Mouse (Mus musculus) lung, embryonic 14.5 days (tissue): Measurements from ENCODE around the gene Pdcl2. TPM values are rescaled to one million over a fixed set of nuclear protein-coding genes. Genes with fewer than 3 reads are reported as not detected.

Experiments
- ATAC-seq: fragments of 200-750 bp; cut with Nextera tagmentation; 2 replicates; pipeline ENCODE4 v1.8.0; 2017; ENCODE audit warnings: mild to moderate bottlenecking, moderate TSS enrichment, moderate library complexity; ENCODE audit not compliant: insufficient read depth
- DNase-seq: peaks from one replicate; pipeline ENCODE4 v3.0.0-alpha.2; 2015
- H3K27ac ChIP-seq: fragments of 300-500 bp; sonication (generic); 2 replicates; pipeline ENCODE4 v1.5.1; 2014; ENCODE audit warnings: low read depth, mild to moderate bottlenecking, moderate library complexity
- H3K27me3 ChIP-seq: fragments of 300-500 bp; sonication (generic); 2 replicates; pipeline ENCODE4 v1.6.1; 2014; ENCODE audit warnings: low read length, control low read depth; ENCODE audit not compliant: insufficient read depth
- H3K36me3 ChIP-seq: fragments of 300-500 bp; sonication (generic); 2 replicates; pipeline ENCODE4 v1.6.1; 2014; ENCODE audit warnings: control low read depth; ENCODE audit not compliant: insufficient read depth
- H3K4me1 ChIP-seq: fragments of 300-500 bp; sonication (generic); 2 replicates; pipeline ENCODE4 v1.6.1; 2014; ENCODE audit warnings: antibody characterized with exemption, control low read depth; ENCODE audit not compliant: insufficient read depth
- H3K4me2 ChIP-seq: fragments of 300-500 bp; sonication (generic); 2 replicates; pipeline ENCODE4 v1.6.1; 2014; ENCODE audit warnings: mild to moderate bottlenecking
- H3K4me3 ChIP-seq: fragments of 300-500 bp; sonication (generic); 2 replicates; pipeline ENCODE4 v1.5.1; 2014; ENCODE audit warnings: low read depth, low read length
- H3K9ac ChIP-seq: fragments of 300-500 bp; sonication (generic); 2 replicates; pipeline ENCODE4 v1.6.1; 2014
- H3K9me3 ChIP-seq: fragments of 300-500 bp; sonication (generic); 2 replicates; pipeline ENCODE4 v1.6.1; 2016; ENCODE audit warnings: low read depth, low read length, control low read depth
- CTCF ChIP-seq: IDR thresholded peaks from 2 replicates; pipeline ENCODE4 v1.5.1; 2016; ENCODE audit warnings: antibody characterized with exemption, low read depth
- WGBS: fragments of 180-500 bp; shearing (Covaris S2); extraction: QIAGEN DNeasy Blood & Tissue Kit; methylation state at CpG from one replicate; pipeline ENCODE4 v1.1.7; 2014; 5-methylcytosine and 5-hydroxymethylcytosine counted together
- polyA plus RNA-seq: library from polyadenylated mRNA; unstranded; fragments of >200 nt; fragmentation: Nextera tagmentation; extraction: Ambion mirVana; gene quantifications from 2 replicates; pipeline ENCODE4 v1.2.1, GENCODE M21; 2014

The Pdcl2 gene
- polyA plus RNA-seq, 1 experiment from 2014 or later: not detected

- Histone ChIP-seq H3K4me2 (peak overlapping the region; percentile 79), H3K4me1 (0 out of 2 replicates have a peak, but pooled peaks cover 4% of the 10 kb centered on the region), H3K4me3 (peak overlapping the region; percentile 98), H3K9me3 (no peaks in the 10 kb centered on the region), H3K36me3 (no peaks in the 10 kb centered on the region), H3K27me3 (no peaks in the 10 kb centered on the region), H3K27ac (peak overlapping the region; percentile 98), H3K9ac (peak overlapping the region; percentile 94)
- 4% methylated on average over 11 of the region's 11 CpGs for WGBS
- no peak for ATAC-seq
- no peak for DNase-seq
- TF ChIP-seq CTCF: no peak
Observed at GRCm38 (mm10) chr5:76303379-76303744, 27.6 kb downstream of the Pdcl2 start.

GRCm38 (mm10) chr5:76302009-76302408, 28.9 kb downstream of the Pdcl2 start:
- H3K27me3 ChIP-seq: no peaks in the 10 kb centered on the region
- 0 out of 2 replicates have a peak, but pooled peaks cover 4% of the 10 kb centered on the region for H3K4me1 ChIP-seq
- WGBS: 79% methylated on average over 2 of the region's 2 CpGs
- no peak overlapping the region for H3K4me3 ChIP-seq
- TF ChIP-seq CTCF: no peak
- ATAC-seq: no peak
- H3K9ac ChIP-seq: no peak overlapping the region
- no peaks in the 10 kb centered on the region for H3K36me3 ChIP-seq
- H3K27ac ChIP-seq: no peak overlapping the region
- no peaks in the 10 kb centered on the region for H3K9me3 ChIP-seq
- DNase-seq: peak; percentile 19
- no peak overlapping the region for H3K4me2 ChIP-seq

- Histone ChIP-seq H3K4me2 (no peak overlapping the region), H3K4me1 (no peaks in the 10 kb centered on the region), H3K9me3 (no peaks in the 10 kb centered on the region), H3K27ac (no peak overlapping the region), H3K27me3 (no peaks in the 10 kb centered on the region), H3K36me3 (0 out of 2 replicates have a peak, but pooled peaks cover 3% of the 10 kb centered on the region), H3K4me3 (no peak overlapping the region), H3K9ac (no peak overlapping the region)
- 81% methylated on average over 8 of the region's 8 CpGs for WGBS
- DNase-seq: no peak
- no peak for ATAC-seq
- TF ChIP-seq CTCF: no peak
Observed at GRCm38 (mm10) chr5:76289234-76289691, 41.7 kb downstream of the Pdcl2 start.

- no peak overlapping the region for H3K27ac ChIP-seq
- DNase-seq: no peak
- H3K9ac ChIP-seq: no peak overlapping the region
- TF ChIP-seq CTCF: no peak
- H3K4me2 ChIP-seq: no peak overlapping the region
- ATAC-seq: no peak
- H3K4me3 ChIP-seq: no peak overlapping the region
- H3K9me3 ChIP-seq: no peaks in the 10 kb centered on the region
- H3K27me3 ChIP-seq: no peaks in the 10 kb centered on the region
- H3K4me1 ChIP-seq: no peaks in the 10 kb centered on the region
- 0 out of 2 replicates have a peak, but pooled peaks cover 3% of the 10 kb centered on the region for H3K36me3 ChIP-seq
- 85% methylated on average over 3 of the region's 3 CpGs for WGBS
Observed at GRCm38 (mm10) chr5:76288256-76288655, 42.7 kb downstream of the Pdcl2 start.

GRCm38 (mm10) chr5:76287062-76287461, 43.9 kb downstream of the Pdcl2 start:
- DNase-seq: no peak
- H3K27ac ChIP-seq: no peak overlapping the region
- H3K9ac ChIP-seq: no peak overlapping the region
- ATAC-seq: no peak
- H3K36me3 ChIP-seq: 0 out of 2 replicates have a peak, but pooled peaks cover 3% of the 10 kb centered on the region
- H3K4me1 ChIP-seq: no peaks in the 10 kb centered on the region
- H3K27me3 ChIP-seq: no peaks in the 10 kb centered on the region
- no peaks in the 10 kb centered on the region for H3K9me3 ChIP-seq
- H3K4me3 ChIP-seq: no peak overlapping the region
- 67% methylated on average over 5 of the region's 5 CpGs for WGBS
- no peak for TF ChIP-seq CTCF
- H3K4me2 ChIP-seq: no peak overlapping the region

GRCm38 (mm10) chr5:76285699-76286098, 45.3 kb downstream of the Pdcl2 start:
- H3K4me1 ChIP-seq: no peaks in the 10 kb centered on the region
- 0 out of 2 replicates have a peak, but pooled peaks cover 3% of the 10 kb centered on the region for H3K36me3 ChIP-seq
- no peaks in the 10 kb centered on the region for H3K27me3 ChIP-seq
- no peak for TF ChIP-seq CTCF
- no peaks in the 10 kb centered on the region for H3K9me3 ChIP-seq
- H3K27ac ChIP-seq: no peak overlapping the region
- no peak overlapping the region for H3K4me2 ChIP-seq
- 74% methylated on average over 4 of the region's 4 CpGs for WGBS
- ATAC-seq: no peak
- H3K9ac ChIP-seq: no peak overlapping the region
- no peak for DNase-seq
- no peak overlapping the region for H3K4me3 ChIP-seq

GRCm38 (mm10) chr5:76283890-76284289, 47.1 kb downstream of the Pdcl2 start:
- ATAC-seq (no peak), DNase-seq (no peak)
- Histone ChIP-seq H3K4me1 (no peaks in the 10 kb centered on the region), H3K4me3 (no peak overlapping the region), H3K9ac (no peak overlapping the region), H3K36me3 (no peaks in the 10 kb centered on the region), H3K9me3 (no peaks in the 10 kb centered on the region), H3K27me3 (no peaks in the 10 kb centered on the region), H3K27ac (no peak overlapping the region), H3K4me2 (no peak overlapping the region)
- no peak for TF ChIP-seq CTCF
- WGBS: 74% methylated on average over 1 of the region's 1 CpGs
